Mouse (Mus musculus): ENCODE results near the gene Lrguk. TPM values are rescaled to one million over a fixed set of nuclear protein-coding genes. Genes with fewer than 3 reads are reported as not detected.

The Lrguk gene
- total RNA-seq, 2 experiments from 2014 or later: 2.2 to 2.4 TPM

- DNase-seq (ENCODE audit: low spot score in 2 of 2): peak; percentile 81 to 93
- no peak overlapping the region for H3K27ac ChIP-seq
- no peak overlapping the region for H3K4me3 ChIP-seq
- TF ChIP-seq CTCF (conservative IDR thresholded peaks at IDR 0.05): peak; percentile 95
Measured at GRCm38 (mm10) chr6:34040624-34041235, 11.5 kb downstream of the Lrguk start.

GRCm38 (mm10) chr6:34041589-34042280 lies 12.5 kb downstream of the Lrguk start:
- DNase-seq (ENCODE audit: low spot score in 2 of 2): no peak
- Histone ChIP-seq H3K27ac (no peak overlapping the region), H3K4me3 (no peak overlapping the region)
- TF ChIP-seq CTCF (conservative IDR thresholded peaks at IDR 0.05): no peak

DNA sequence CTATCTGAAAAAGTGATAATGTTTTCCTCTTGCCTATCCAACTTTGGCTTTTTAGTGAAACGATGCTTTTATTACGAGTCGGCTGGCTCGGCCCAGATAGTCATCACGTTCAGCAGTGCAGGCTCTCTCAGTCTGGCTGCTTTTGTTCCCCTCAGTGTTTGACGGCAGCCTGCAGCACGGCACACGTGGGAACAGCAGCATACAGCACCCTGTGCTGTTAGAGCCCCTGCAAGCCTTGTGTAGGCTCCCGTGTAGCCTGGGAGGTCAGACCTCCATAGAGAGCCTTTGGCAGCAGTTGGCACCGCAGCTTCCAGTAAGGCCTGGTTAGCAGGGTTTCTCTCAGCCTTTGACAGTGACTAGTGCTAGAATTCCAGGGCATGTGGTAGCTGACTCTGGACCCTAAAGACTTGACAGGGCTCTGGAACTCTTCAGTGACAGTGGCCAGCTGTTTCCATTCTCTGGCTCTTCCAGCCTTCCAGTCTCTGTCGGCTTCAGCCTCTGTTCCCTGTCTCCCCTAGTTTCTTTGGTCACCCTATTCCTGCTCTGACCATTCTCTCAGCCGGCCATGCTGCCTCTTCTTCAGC lies 15.1 kb downstream of the Lrguk start:
- no peak for TF ChIP-seq CTCF (conservative IDR thresholded peaks at IDR 0.05)
- Histone ChIP-seq H3K4me3 (no peak overlapping the region), H3K27ac (no peak overlapping the region)
- DNase-seq (ENCODE audit: low spot score in 2 of 2): no peak

DNA sequence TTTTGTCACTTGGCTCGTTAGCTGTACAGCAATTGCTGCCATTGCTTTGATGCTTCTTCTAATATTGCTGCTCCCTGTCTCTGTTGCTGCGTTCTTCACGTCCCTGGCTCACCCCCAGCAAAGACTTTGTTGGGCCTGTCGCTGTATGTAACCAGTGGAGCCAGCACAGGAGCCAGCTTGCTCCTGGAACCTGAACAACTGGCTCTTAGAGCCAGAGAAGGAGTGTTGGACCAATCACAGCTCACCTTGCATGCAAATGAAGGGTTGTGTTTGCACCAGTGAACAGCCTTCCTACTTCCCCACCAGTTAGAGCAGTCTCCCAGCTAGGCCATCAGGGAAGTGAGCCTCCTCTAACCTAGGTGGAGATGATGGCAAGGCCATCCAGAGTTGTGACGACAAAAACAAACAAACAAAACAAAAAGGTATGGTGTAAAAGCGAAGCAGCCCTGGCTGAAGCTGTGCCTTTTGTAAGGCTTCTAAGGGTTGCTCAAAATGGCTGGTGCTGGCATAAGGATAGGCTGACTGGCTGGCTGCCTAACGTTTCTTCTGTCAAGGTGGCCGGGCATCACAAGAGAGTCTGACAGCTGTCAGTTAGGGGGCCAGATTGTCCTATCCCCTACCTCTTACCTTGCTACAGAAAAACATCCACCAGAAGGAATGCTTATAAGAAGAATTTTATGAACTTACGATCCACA lies 15.7 kb downstream of the Lrguk start:
- Histone ChIP-seq H3K4me3 (no peak overlapping the region), H3K27ac (no peak overlapping the region)
- TF ChIP-seq CTCF (conservative IDR thresholded peaks at IDR 0.05): no peak
- DNase-seq (ENCODE audit: low spot score in 2 of 2): no peak

DNA sequence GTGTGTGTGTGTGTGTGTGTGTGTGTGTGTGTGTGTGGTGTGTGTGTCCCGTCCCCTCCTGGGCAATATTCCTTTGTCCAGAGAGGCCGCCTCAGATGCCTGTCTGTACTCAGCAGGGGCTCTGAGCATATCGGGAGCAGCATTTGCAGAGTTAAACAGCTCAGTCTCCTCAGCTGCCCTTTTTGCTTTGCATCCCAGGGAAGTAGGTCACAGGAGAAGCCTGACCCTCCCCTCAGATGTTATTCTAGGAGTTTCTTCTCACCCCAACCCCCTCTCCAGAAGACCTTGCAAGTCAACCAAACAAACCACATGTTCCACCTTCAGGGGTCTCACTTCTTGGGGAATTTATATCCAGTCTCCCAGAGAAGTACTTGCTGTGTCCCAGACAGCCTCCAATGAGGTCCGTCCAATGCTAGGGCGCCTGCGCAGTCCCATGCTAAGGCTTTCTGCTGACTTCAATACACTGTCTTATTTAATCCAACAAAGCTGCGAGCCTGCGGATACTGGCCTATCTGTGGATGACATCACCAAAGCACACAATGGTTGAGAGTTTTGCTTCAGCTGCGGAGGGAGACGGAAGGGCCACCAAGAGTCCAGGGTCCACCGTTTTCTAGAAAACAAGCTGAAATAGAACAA lies 17.4 kb downstream of the Lrguk start:
- Histone ChIP-seq H3K4me3 (no peak overlapping the region), H3K27ac (no peak overlapping the region)
- no peak for TF ChIP-seq CTCF (conservative IDR thresholded peaks at IDR 0.05)
- no peak for DNase-seq (ENCODE audit: low spot score in 2 of 2)

- Histone ChIP-seq H3K27ac (no peak overlapping the region), H3K4me3 (no peak overlapping the region)
- TF ChIP-seq CTCF (conservative IDR thresholded peaks at IDR 0.05): no peak
- no peak for DNase-seq (ENCODE audit: low spot score in 2 of 2)
Measured at GRCm38 (mm10) chr6:34049433-34049832, 20.2 kb downstream of the Lrguk start.

DNA sequence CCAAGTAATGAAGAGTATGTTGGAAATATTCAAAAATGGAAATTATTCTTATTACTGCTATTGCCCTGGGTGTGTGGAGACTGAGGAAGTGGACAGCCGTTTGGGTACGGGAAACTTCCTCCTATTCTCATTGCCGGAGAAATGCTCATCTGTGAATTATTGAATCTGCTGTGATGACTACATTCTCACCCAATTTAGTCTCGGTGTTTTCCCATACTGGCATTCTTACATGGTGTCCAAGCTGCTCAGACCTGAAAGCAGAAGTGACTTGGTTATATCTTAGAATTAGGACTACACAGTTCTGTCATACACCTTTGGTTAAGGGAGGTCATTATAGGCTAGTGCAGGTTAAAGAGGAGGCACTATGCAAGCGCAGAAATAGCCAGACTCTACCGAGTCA lies 30.5 kb downstream of the Lrguk start:
- TF ChIP-seq CTCF (conservative IDR thresholded peaks at IDR 0.05): no peak
- DNase-seq (ENCODE audit: low spot score in 2 of 2): no peak
- Histone ChIP-seq H3K27ac (no peak overlapping the region), H3K4me3 (no peak overlapping the region)

- no peak for TF ChIP-seq CTCF (conservative IDR thresholded peaks at IDR 0.05)
- DNase-seq (ENCODE audit: low spot score in 2 of 2): no peak
- no peak overlapping the region for H3K4me3 ChIP-seq
- H3K27ac ChIP-seq: no peak overlapping the region
Measured at GRCm38 (mm10) chr6:34066790-34067189, 37.5 kb downstream of the Lrguk start.

- H3K27ac ChIP-seq: no peak overlapping the region
- no peak for TF ChIP-seq CTCF (conservative IDR thresholded peaks at IDR 0.05)
- H3K4me3 ChIP-seq: no peak overlapping the region
- DNase-seq (ENCODE audit: low spot score in 2 of 2): no peak
Measured at GRCm38 (mm10) chr6:34067271-34067670, 38.0 kb downstream of the Lrguk start.

GRCm38 (mm10) chr6:34071936-34072335 lies 42.7 kb downstream of the Lrguk start:
- no peak overlapping the region for H3K4me3 ChIP-seq
- no peak overlapping the region for H3K27ac ChIP-seq
- TF ChIP-seq CTCF (conservative IDR thresholded peaks at IDR 0.05): no peak

DNA sequence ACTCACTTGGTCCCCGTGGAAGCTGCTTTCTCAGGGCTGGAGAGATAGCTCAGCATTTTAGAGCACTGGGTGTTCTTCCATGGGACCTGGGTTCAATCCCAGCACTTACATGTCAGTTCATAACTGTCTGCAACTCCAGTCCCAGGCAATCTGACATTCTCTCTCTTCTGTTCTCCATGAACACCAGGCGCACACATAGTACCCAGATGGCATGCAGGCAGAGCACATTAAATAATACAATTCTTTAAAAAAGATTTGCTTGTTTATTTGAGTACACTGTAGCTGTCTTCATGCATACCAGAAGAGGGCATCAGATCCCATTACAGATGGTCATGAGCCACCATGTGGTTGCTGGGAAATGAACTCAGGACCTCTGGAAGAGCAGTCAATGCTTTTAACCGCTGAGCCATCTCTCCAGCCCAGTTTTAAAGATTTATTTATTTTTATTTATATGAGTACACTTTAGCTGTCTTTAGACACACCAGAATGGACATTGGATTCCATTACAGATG lies 44.7 kb downstream of the Lrguk start:
- peak in 1 of 2 experiments; percentile 28 for DNase-seq (ENCODE audit: low spot score in 2 of 2)
- TF ChIP-seq CTCF (conservative IDR thresholded peaks at IDR 0.05): peak; percentile 69
- Histone ChIP-seq H3K27ac (no peak overlapping the region), H3K4me3 (no peak overlapping the region)

More at GRCm38 (mm10) chr6:34071936-34072335, 42.7 kb downstream of the Lrguk start:
- DNase-seq (ENCODE audit: low spot score in 2 of 2): no peak

GRCm38 (mm10) chr6:34075520-34075919 lies 46.3 kb downstream of the Lrguk start:
- TF ChIP-seq CTCF (conservative IDR thresholded peaks at IDR 0.05): no peak
- no peak overlapping the region for H3K27ac ChIP-seq
- peak; percentile 18 to 34 for DNase-seq (ENCODE audit: low spot score in 2 of 2)
- H3K4me3 ChIP-seq: no peak overlapping the region
